Mouse (Mus musculus): Measurements from ENCODE around the gene Wdr92.
A peak's percentile ranks its signal among the peaks of the same experiment; 100 is the strongest.

The Wdr92 gene

GRCm38 (mm10) chr11:17181807-17182206 is at the start of gene Wdr92:
Wdr92 (plus strand) TSS chr11:17182107.
- no peak for DNase-seq

GRCm38 (mm10) chr11:17135638-17136037 is 46.3 kb upstream of the Wdr92 start:
- no peak for DNase-seq

- DNase-seq = no peak
Observed at GRCm38 (mm10) chr11:17138306-17139033, 43.4 kb upstream of the Wdr92 start.

GRCm38 (mm10) chr11:17158858-17159737 is 22.8 kb upstream of the Wdr92 start, which contains the start of gene Ppp3r1:
Ppp3r1 (plus strand) TSS chr11:17159263.
- peak; percentile 97 for DNase-seq

GRCm38 (mm10) chr11:17159738-17160241 is 22.1 kb upstream of the Wdr92 start:
- peak; percentile 54 for DNase-seq

GRCm38 (mm10) chr11:17160242-17160641 is 21.7 kb upstream of the Wdr92 start:
- DNase-seq = peak; percentile 78

GRCm38 (mm10) chr11:17163956-17164355 is 18.0 kb upstream of the Wdr92 start:
- no peak for DNase-seq

- no peak for DNase-seq
Observed at GRCm38 (mm10) chr11:17166627-17167026, 15.3 kb upstream of the Wdr92 start.

GRCm38 (mm10) chr11:17169262-17169661 is 12.6 kb upstream of the Wdr92 start:
- no peak for DNase-seq

- DNase-seq = no peak
Observed at GRCm38 (mm10) chr11:17170938-17171729, 10.8 kb upstream of the Wdr92 start.

GRCm38 (mm10) chr11:17172300-17172699 is 9.6 kb upstream of the Wdr92 start:
- no peak for DNase-seq

- no peak for DNase-seq
Observed at GRCm38 (mm10) chr11:17176638-17177037, 5.3 kb upstream of the Wdr92 start.

- no peak for DNase-seq
Observed at GRCm38 (mm10) chr11:17180753-17181152, 1.2 kb upstream of the Wdr92 start.

- DNase-seq = no peak
Observed at GRCm38 (mm10) chr11:17183165-17183564, 1.3 kb downstream of the Wdr92 start.

GRCm38 (mm10) chr11:17187649-17188048 is 5.7 kb downstream of the Wdr92 start:
- no peak for DNase-seq

- DNase-seq = no peak
Observed at GRCm38 (mm10) chr11:17188786-17189185, 6.9 kb downstream of the Wdr92 start.

- peak; percentile 52 for DNase-seq
Observed at GRCm38 (mm10) chr11:17192151-17192844, 10.4 kb downstream of the Wdr92 start.

GRCm38 (mm10) chr11:17199170-17199569 is 17.3 kb downstream of the Wdr92 start:
- no peak for DNase-seq

- DNase-seq = no peak
Observed at GRCm38 (mm10) chr11:17199840-17200501, 18.1 kb downstream of the Wdr92 start.

- DNase-seq = no peak
Observed at GRCm38 (mm10) chr11:17200936-17201335, 19.0 kb downstream of the Wdr92 start.

GRCm38 (mm10) chr11:17202481-17202880 is 20.6 kb downstream of the Wdr92 start:
- no peak for DNase-seq
